Mouse (Mus musculus) intestine, postnatal 0 days (tissue): ENCODE results near the gene Poln. TPM values are rescaled to one million over a fixed set of nuclear protein-coding genes. Genes with fewer than 3 reads are reported as not detected.

Experiments used
- ATAC-seq: fragments of 200-750 bp; cut with Nextera tagmentation; 2 replicates; pipeline ENCODE4 v1.8.0; 2017; ENCODE audit warnings: mild to moderate bottlenecking, moderate TSS enrichment, moderate library complexity
- H3K27ac ChIP-seq: fragments of 300-500 bp; sonication (generic); 2 replicates; pipeline ENCODE4 v1.5.1; 2014; ENCODE audit warnings: mild to moderate bottlenecking, low read depth, low read length, moderate library complexity
- H3K27me3 ChIP-seq: fragments of 300-500 bp; sonication (generic); replicated peaks from 2 replicates; pipeline ENCODE4 v1.6.1; 2014; ENCODE audit warnings: low read length, mixed read lengths; ENCODE audit not compliant: control insufficient read depth, insufficient read depth
- H3K36me3 ChIP-seq: fragments of 300-500 bp; sonication (generic); 2 replicates; pipeline ENCODE4 v1.6.1; 2014; ENCODE audit warnings: mild to moderate bottlenecking, moderate library complexity; ENCODE audit not compliant: control insufficient read depth, insufficient read depth
- H3K4me1 ChIP-seq: fragments of 300-500 bp; sonication (generic); replicated peaks from 2 replicates; pipeline ENCODE4 v1.6.1; 2014; ENCODE audit warnings: antibody characterized with exemption, low read length, mixed read lengths; ENCODE audit not compliant: control insufficient read depth, insufficient read depth
- H3K4me2 ChIP-seq: fragments of 300-500 bp; sonication (generic); replicated peaks from 2 replicates; pipeline ENCODE4 v1.6.1; 2014; ENCODE audit warnings: low read depth, mild to moderate bottlenecking, moderate library complexity
- H3K4me3 ChIP-seq: fragments of 300-500 bp; sonication (generic); 2 replicates; pipeline ENCODE4 v1.5.1; 2014; ENCODE audit warnings: low read depth, low read length
- H3K9ac ChIP-seq: fragments of 300-500 bp; sonication (generic); 2 replicates; pipeline ENCODE4 v1.6.1; 2014; ENCODE audit warnings: mild to moderate bottlenecking, low read depth, low read length
- H3K9me3 ChIP-seq: fragments of 300-500 bp; sonication (generic); 2 replicates; pipeline ENCODE4 v1.6.1; 2016; ENCODE audit warnings: mixed run types; ENCODE audit not compliant: control insufficient read depth
- CTCF ChIP-seq: sonication (generic); IDR thresholded peaks from 2 replicates; pipeline ENCODE4 v1.5.1; 2016; ENCODE audit warnings: low read depth, mild to moderate bottlenecking, control low read depth, antibody characterized with exemption, moderate library complexity
- WGBS: fragments of 180-500 bp; shearing (Covaris S2); extraction: QIAGEN DNeasy Blood & Tissue Kit; methylation state at CpG from one replicate; pipeline ENCODE4 v1.1.7; 2014; 5-methylcytosine and 5-hydroxymethylcytosine counted together
- polyA plus RNA-seq: library from polyadenylated mRNA; unstranded; fragments of >200 nt; fragmentation: Nextera tagmentation; extraction: Ambion mirVana; gene quantifications from 2 replicates; pipeline ENCODE4 v1.2.1, GENCODE M21; 2015

Poln gene
- polyA plus RNA-seq, 1 experiment from 2014 or later = not detected

- Histone ChIP-seq H3K4me2 (no peak overlapping the region), H3K36me3 (no peaks in the 10 kb centered on the region), H3K27me3 (no peaks in the 10 kb centered on the region), H3K27ac (no peak overlapping the region), H3K4me3 (no peak overlapping the region), H3K9ac (no peak overlapping the region), H3K4me1 (no peaks in the 10 kb centered on the region), H3K9me3 (no peaks in the 10 kb centered on the region)
- no peak for TF ChIP-seq CTCF
- no peak for ATAC-seq
- 51% methylated on average over 2 of the region's 2 CpGs for WGBS
Observed at GRCm38 (mm10) chr5:33974736-33975135, 194.5 kb downstream of the Poln start.

GRCm38 (mm10) chr5:33959382-33959781, 209.9 kb downstream of the Poln start:
- H3K4me2 ChIP-seq = no peak overlapping the region
- WGBS = 74% methylated on average over 4 of the region's 4 CpGs
- ATAC-seq = no peak
- no peaks in the 10 kb centered on the region for H3K27me3 ChIP-seq
- no peaks in the 10 kb centered on the region for H3K36me3 ChIP-seq
- no peak for TF ChIP-seq CTCF
- H3K9me3 ChIP-seq = no peaks in the 10 kb centered on the region
- H3K4me3 ChIP-seq = no peak overlapping the region
- no peak overlapping the region for H3K27ac ChIP-seq
- no peak overlapping the region for H3K9ac ChIP-seq
- no peaks in the 10 kb centered on the region for H3K4me1 ChIP-seq

Other genes starting within 250 kb of the Poln start
- gene Nelfa, start 233.0 kb downstream of the Poln start, polyA plus RNA-seq = 18.2 and 19.1 TPM in 2 replicates
- 26.0 and 26.7 TPM in 2 replicates for gene Gm1673, start 186.0 kb downstream of the Poln start, polyA plus RNA-seq
- 0.10 TPM in 2 replicates for gene Nat8l, start 173.5 kb downstream of the Poln start, polyA plus RNA-seq
- gene Haus3, start 79 bp upstream of the Poln start, polyA plus RNA-seq = 9.6 and 10.1 TPM in 2 replicates
- 14.1 and 17.7 TPM in 2 replicates for gene Mxd4, start 18.3 kb upstream of the Poln start, polyA plus RNA-seq
- 0.05 and 0.07 TPM in 2 replicates for gene Zfyve28, start 119.0 kb upstream of the Poln start, polyA plus RNA-seq
- gene Cfap99, start 119.2 kb upstream of the Poln start, polyA plus RNA-seq = not detected in 2 replicates
- 62.3 and 65.0 TPM in 2 replicates for gene Rnf4, start 166.8 kb upstream of the Poln start, polyA plus RNA-seq
- gene Fam193a, start 200.5 kb upstream of the Poln start, polyA plus RNA-seq = 4.3 and 5.6 TPM in 2 replicates